Mouse (Mus musculus) right cerebral cortex, postnatal 4 days (tissue): ENCODE data around the gene Lrrc30.

Source experiments
- DNase-seq: peaks from one replicate; pipeline ENCODE4 v3.0.0-alpha.2; 2022

The Lrrc30 gene

GRCm38 (mm10) chr17:67582681-67583356, 49.7 kb downstream of the Lrrc30 start:
- DNase-seq = no peak

GRCm38 (mm10) chr17:67581839-67582238, 50.7 kb downstream of the Lrrc30 start:
- DNase-seq = no peak
